Mouse (Mus musculus) intestine, embryonic 14.5 days (tissue): ENCODE measurements around the gene Pbx4. TPM values are rescaled to one million over a fixed set of nuclear protein-coding genes. Genes with fewer than 3 reads are reported as not detected.

ENCODE experiments used
- ATAC-seq: fragments of 200-750 bp; cut with Nextera tagmentation; replicated peaks from 2 replicates; pipeline ENCODE4 v1.8.0; 2017; ENCODE audit warnings: low read depth, moderate number of reproducible peaks, moderate TSS enrichment, moderate library complexity; ENCODE audit not compliant: low FRiP score, low TSS enrichment
- DNase-seq: peaks from one replicate; pipeline ENCODE4 v3.0.0-alpha.2; 2018; ENCODE audit warnings: low spot score
- H3K27ac ChIP-seq: fragments of 300-500 bp; sonication (generic); 2 replicates; pipeline ENCODE4 v1.5.1; 2014; ENCODE audit warnings: low read depth, mild to moderate bottlenecking, control low read depth
- H3K27me3 ChIP-seq: fragments of 300-500 bp; sonication (generic); replicated peaks from 2 replicates; pipeline ENCODE4 v1.6.1; 2014; ENCODE audit warnings: low read length, control low read depth; ENCODE audit not compliant: control insufficient read depth, insufficient read depth
- H3K36me3 ChIP-seq: fragments of 300-500 bp; sonication (generic); 2 replicates; pipeline ENCODE4 v1.6.1; 2014; ENCODE audit warnings: low read length, control low read depth; ENCODE audit not compliant: control insufficient read depth, insufficient read depth
- H3K4me1 ChIP-seq: fragments of 300-500 bp; sonication (generic); replicated peaks from 2 replicates; pipeline ENCODE4 v1.6.1; 2014; ENCODE audit warnings: low read length, control low read depth, mixed read lengths; ENCODE audit not compliant: control insufficient read depth, insufficient read depth
- H3K4me2 ChIP-seq: fragments of 300-500 bp; sonication (generic); 2 replicates; pipeline ENCODE4 v1.6.1; 2014; ENCODE audit warnings: low read length
- H3K4me3 ChIP-seq: fragments of 300-500 bp; sonication (generic); 2 replicates; pipeline ENCODE4 v1.5.1; 2014; ENCODE audit warnings: low read depth, low read length, control low read depth, mixed read lengths
- H3K9ac ChIP-seq: fragments of 300-500 bp; sonication (generic); 2 replicates; pipeline ENCODE4 v1.6.1; 2014; ENCODE audit warnings: mild to moderate bottlenecking, low read length
- H3K9me3 ChIP-seq: fragments of 300-500 bp; sonication (generic); 2 replicates; pipeline ENCODE4 v1.6.1; 2016; ENCODE audit warnings: low read length, control low read depth; ENCODE audit not compliant: control insufficient read depth
- WGBS: fragments of 180-500 bp; shearing (Covaris S2); extraction: QIAGEN DNeasy Blood & Tissue Kit; methylation state at CpG from one replicate; pipeline ENCODE4 v1.1.7; 2014; 5-methylcytosine and 5-hydroxymethylcytosine counted together
- polyA plus RNA-seq: library from polyadenylated mRNA; unstranded; fragments of >200 nt; fragmentation: Nextera tagmentation; extraction: Ambion mirVana; gene quantifications from 2 replicates; pipeline ENCODE4 v1.2.1, GENCODE M21; 2014

The Pbx4 gene
- 5.7 and 6.3 TPM in 2 replicates for polyA plus RNA-seq

DNA sequence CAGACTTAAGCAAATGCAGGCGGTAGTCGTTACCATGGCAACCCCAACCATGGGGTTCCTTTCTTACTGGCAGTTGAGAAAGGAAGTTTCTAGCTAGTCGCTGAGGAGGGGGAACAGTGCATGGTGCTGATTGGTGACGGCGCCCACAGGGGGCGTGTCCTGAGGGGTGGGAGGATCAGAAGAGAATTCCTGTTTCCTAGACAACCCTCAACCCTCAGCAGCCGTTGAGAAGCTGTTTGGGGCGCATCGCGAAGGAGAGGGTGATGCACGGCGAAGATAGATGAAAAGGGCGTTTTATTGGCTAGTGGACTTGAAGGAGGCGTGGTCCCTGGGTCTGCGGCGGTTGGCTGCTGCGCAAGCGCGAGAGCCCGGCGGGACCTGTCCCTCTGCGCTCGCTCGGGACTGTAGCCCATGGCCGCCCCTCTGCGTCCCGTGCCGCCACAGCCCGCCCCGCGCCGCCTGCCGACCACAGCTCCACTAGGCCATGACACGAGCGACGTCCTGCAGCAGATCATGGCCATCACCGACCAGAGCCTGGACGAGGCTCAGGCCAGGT is at the start of gene Pbx4:
Gene Pbx4, plus strand, starts transcription at position 194 of the 556 bp plus-strand sequence.
- H3K4me1 ChIP-seq: peaks cover 7% of the 10 kb centered on the region; the same call in 1 of the 2 replicates
- peak within 1 kb of the TSS; percentile 41 for H3K9ac ChIP-seq
- peak within 1 kb of the TSS; percentile 73 for H3K4me2 ChIP-seq
- no peaks in the 10 kb centered on the region for H3K27me3 ChIP-seq
- DNase-seq: peak; percentile 90
- peak within 1 kb of the TSS; percentile 34; the same call in 1 of the 2 replicates for H3K27ac ChIP-seq
- under 1% methylated on average over 34 of the region's 38 CpGs for WGBS
- peak; percentile 96 for ATAC-seq
- H3K9me3 ChIP-seq: no peaks in the 10 kb centered on the region
- H3K4me3 ChIP-seq: peak within 1 kb of the TSS; percentile 50
- H3K36me3 ChIP-seq: peaks cover 7% of the 10 kb centered on the region

DNA sequence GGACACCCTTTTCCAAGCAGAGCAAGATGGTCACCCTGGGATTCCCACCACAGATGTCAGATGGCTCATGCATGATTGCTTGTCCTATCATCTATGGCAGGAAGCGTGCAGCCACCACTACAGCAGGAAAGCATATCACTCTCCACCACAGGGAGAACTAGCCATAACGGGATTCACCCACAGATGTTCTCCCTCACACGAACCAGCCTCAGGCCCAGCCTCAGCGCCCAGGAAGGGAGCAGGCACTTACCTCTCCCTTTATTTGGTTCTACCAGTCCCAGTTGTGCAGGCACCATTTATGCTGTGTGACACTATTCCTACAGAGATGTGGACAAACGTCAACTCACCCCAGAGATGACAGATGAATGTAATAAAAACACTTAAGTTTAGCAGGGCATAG is 43.2 kb upstream of the Pbx4 start:
- 89% methylated on average over 5 of the region's 5 CpGs for WGBS
- Histone ChIP-seq H3K36me3 (peaks cover 12% of the 10 kb centered on the region), H3K4me1 (peaks cover 12% of the 10 kb centered on the region), H3K27ac (no peak overlapping the region), H3K27me3 (no peaks in the 10 kb centered on the region), H3K9me3 (no peaks in the 10 kb centered on the region), H3K4me2 (no peak overlapping the region), H3K9ac (no peak overlapping the region), H3K4me3 (no peak overlapping the region)
- ATAC-seq: no peak
- peak; percentile 42 for DNase-seq

DNA sequence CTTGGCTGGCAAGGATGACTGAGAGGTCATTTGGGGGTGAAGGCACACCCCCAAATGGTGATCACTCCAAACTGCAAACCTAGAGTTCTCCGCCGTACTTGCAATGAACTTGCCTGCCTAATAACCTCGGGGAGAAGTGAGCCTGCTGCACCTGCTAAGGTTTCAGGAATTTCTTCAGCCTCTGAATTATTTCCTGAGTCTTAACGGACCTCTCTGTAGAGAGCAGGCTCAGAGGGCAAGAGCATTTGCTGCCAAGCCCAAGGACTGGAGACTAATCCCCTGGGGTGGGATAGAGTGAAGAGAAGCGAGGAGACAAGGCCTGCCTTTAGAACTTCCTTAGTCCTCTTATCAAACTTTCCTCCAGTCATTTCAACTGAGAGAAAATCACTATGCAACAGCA is 42.6 kb upstream of the Pbx4 start:
- peak; percentile 45 for DNase-seq
- 0 out of 2 replicates have a peak overlapping the region, but pooled peaks have one; percentile 100 for H3K4me3 ChIP-seq
- H3K4me2 ChIP-seq: peak overlapping the region; percentile 80
- H3K9ac ChIP-seq: no peak overlapping the region
- peaks cover 12% of the 10 kb centered on the region for H3K4me1 ChIP-seq
- no peaks in the 10 kb centered on the region for H3K27me3 ChIP-seq
- ATAC-seq: no peak
- H3K27ac ChIP-seq: no peak overlapping the region
- peaks cover 18% of the 10 kb centered on the region for H3K36me3 ChIP-seq
- WGBS: 67% methylated on average over 5 of the region's 5 CpGs
- no peaks in the 10 kb centered on the region for H3K9me3 ChIP-seq

- no peaks in the 10 kb centered on the region for H3K27me3 ChIP-seq
- peak; percentile 24 for ATAC-seq
- H3K9ac ChIP-seq: peak overlapping the region; percentile 96
- peak overlapping the region; percentile 79; the same call in 1 of the 2 replicates for H3K27ac ChIP-seq
- H3K4me2 ChIP-seq: peak overlapping the region; percentile 80
- DNase-seq: no peak
- H3K36me3 ChIP-seq: peaks cover 25% of the 10 kb centered on the region
- WGBS: 26% methylated on average over 11 of the region's 11 CpGs
- H3K9me3 ChIP-seq: no peaks in the 10 kb centered on the region
- peak overlapping the region; percentile 100 for H3K4me3 ChIP-seq
- peaks cover 12% of the 10 kb centered on the region for H3K4me1 ChIP-seq
Observed at GRCm38 (mm10) chr8:69790364-69790763, 41.9 kb upstream of the Pbx4 start.

GRCm38 (mm10) chr8:69790773-69791367 is 41.4 kb upstream of the Pbx4 start, which contains the start of the genes Atp13a1 and Zfp866:
TSS of gene Atp13a1 (plus strand) at chr8:69791163.
TSS of gene Zfp866 (minus strand) at chr8:69791178.
- no peaks in the 10 kb centered on the region for H3K27me3 ChIP-seq
- H3K4me2 ChIP-seq: peak within 1 kb of the TSS; percentile 80
- ATAC-seq (peak; percentile 96), DNase-seq (peak; percentile 92)
- peak within 1 kb of the TSS; percentile 100 for H3K4me3 ChIP-seq
- peak within 1 kb of the TSS; percentile 79 for H3K27ac ChIP-seq
- peaks cover 12% of the 10 kb centered on the region for H3K4me1 ChIP-seq
- peak within 1 kb of the TSS; percentile 96 for H3K9ac ChIP-seq
- WGBS: under 1% methylated on average over 38 of the region's 38 CpGs
- H3K36me3 ChIP-seq: peaks cover 30% of the 10 kb centered on the region
- no peaks in the 10 kb centered on the region for H3K9me3 ChIP-seq

DNA sequence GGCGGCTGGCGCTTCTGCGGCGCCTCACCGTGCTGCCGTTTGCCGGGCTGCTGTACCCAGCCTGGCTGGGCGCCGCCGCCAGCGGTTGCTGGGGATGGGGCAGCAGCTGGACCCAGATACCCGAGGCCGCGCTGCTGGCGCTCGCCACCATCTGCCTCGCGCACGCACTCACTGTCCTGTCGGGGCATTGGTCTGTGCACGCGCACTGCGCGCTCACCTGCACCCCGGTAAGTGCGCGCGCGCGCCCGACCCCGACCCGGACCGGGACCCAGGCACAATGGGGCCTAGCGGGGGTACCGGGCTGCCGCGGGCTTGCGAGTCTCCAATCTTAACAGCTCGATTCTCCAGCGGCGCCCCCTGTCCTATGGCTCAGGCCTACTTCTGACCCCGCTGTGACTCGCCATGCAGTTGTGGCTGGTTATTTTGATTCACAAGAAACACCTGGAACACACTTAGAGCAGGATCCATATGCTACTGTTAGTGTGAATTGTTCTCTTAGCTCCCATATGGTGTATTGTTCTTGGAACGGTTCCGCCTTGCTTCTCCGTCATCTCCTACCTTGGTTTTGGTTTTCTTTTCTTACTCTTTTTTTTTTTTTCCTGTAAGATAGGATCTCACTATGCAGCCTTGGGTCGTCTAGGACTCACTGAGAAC is 40.7 kb upstream of the Pbx4 start:
- peaks cover 36% of the 10 kb centered on the region for H3K36me3 ChIP-seq
- H3K4me1 ChIP-seq: peaks cover 12% of the 10 kb centered on the region
- peak overlapping the region; percentile 100 for H3K4me3 ChIP-seq
- H3K27ac ChIP-seq: peak overlapping the region; percentile 79
- H3K9ac ChIP-seq: peak overlapping the region; percentile 96
- H3K27me3 ChIP-seq: no peaks in the 10 kb centered on the region
- H3K9me3 ChIP-seq: no peaks in the 10 kb centered on the region
- DNase-seq (peak; percentile 69), ATAC-seq (peak; percentile 77)
- H3K4me2 ChIP-seq: peak overlapping the region; percentile 80
- under 1% methylated on average over 47 of the region's 48 CpGs for WGBS

- Histone ChIP-seq H3K27ac (no peak overlapping the region), H3K36me3 (peaks cover 57% of the 10 kb centered on the region), H3K4me1 (peaks cover 12% of the 10 kb centered on the region), H3K4me2 (no peak overlapping the region), H3K9me3 (no peaks in the 10 kb centered on the region), H3K4me3 (no peak overlapping the region), H3K27me3 (no peaks in the 10 kb centered on the region), H3K9ac (no peak overlapping the region)
- no peak for ATAC-seq
- 92% methylated on average over 4 of the region's 4 CpGs for WGBS
- DNase-seq: no peak
Observed at GRCm38 (mm10) chr8:69793666-69794065, 38.6 kb upstream of the Pbx4 start.

- ATAC-seq (no peak), DNase-seq (no peak)
- Histone ChIP-seq H3K9me3 (no peaks in the 10 kb centered on the region), H3K4me2 (no peak overlapping the region), H3K9ac (no peak overlapping the region), H3K27me3 (no peaks in the 10 kb centered on the region), H3K36me3 (peaks cover 61% of the 10 kb centered on the region), H3K27ac (no peak overlapping the region), H3K4me1 (peaks cover 12% of the 10 kb centered on the region), H3K4me3 (no peak overlapping the region)
- WGBS: 92% methylated on average over 3 of the region's 3 CpGs
Observed at GRCm38 (mm10) chr8:69794096-69794495, 38.2 kb upstream of the Pbx4 start.
